Mouse (Mus musculus): ENCODE measurements at regions not wholly inside any gene's neighbourhood (a gene's known extent, or its start where the extent isn't known, plus 50 kb on each side); places are given as distances from the start of the nearest gene placed in this dataset.
"Not testable (repeated sequence)": the region's sequence is repeated elsewhere in the genome, so short reads cannot be mapped to it uniquely, and the experiment has no call there.

DNA sequence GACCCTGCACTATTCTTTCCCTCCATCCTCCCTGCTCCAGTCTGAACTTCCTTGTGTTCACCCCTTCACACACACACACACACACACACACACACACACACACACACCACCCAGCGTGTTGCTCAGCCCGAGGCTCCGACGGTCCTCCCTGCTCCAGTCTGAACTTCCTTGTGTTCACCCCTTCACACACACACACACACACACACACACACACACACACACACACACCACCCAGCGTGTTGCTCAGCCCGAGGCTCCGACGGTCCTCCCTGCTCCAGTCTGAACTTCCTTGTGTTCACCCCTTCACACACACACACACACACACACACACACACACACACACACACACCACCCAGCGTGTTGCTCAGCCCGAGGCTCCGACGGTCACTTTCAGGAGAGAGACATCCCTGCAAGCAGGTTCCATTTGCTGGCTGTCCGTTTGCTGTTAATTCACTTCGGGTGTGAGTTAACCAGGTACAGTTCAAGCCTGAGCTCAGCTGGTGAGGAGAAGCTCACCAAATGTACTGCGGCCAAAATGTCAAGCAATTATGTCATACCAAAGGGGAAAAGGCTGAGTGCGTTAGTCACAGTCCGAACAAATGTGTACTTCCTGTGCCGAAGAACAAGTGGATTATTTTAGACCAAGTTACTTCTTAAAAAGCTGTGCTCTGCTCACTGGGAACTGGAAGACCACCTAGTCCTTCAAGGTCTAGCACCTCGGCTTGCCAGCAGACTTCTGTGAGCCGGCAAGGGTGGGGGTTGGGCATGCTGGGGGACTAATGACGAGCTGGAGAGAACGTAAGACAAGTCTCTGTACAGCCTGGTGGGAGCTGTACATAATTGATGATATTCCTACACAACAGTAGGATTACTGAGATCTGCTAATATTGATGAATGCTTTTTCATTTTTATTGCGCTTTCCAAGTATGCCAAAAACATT is 52.0 kb upstream of the Wwc2 start:
- ATAC-seq; POLR2A ChIA-PET; DNase-seq (ENCODE audit: low read depth, low spot score); in situ Hi-C loops (cut with MboI; ENCODE audit: low pct_unique_long_range_greater_than_20kb); H3K27me3 ChIP-seq: not testable (repeated sequence)
- CTCF ChIA-PET = interaction anchor here (1.3 kb wide), 1 partner anchor 9 kb away, joined by 4 read pairs; no protein-coding TSS in a partner anchor

DNA sequence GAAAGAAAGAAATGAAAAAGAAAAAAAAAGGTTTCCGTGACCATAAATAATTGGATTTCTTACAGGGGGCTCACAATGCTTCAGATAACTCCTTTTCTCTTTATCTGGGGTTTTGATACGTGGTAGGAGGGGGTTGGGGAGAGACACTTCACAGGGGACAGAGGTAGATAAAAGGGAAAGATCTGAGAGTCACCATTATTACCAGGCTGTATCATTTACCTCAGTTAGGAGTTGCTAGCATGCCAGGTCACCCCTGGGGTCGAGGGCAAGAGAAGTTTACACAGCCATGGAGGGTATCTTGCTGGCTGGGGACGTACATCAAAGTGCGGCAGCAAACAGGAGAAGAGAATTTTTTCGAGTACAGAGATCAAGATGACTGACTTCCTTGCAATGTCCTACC is 51.5 kb upstream of the Dctd start:
- CTCF ChIA-PET = no interaction called here
- no peak for DNase-seq (ENCODE audit: low read depth, low spot score)
- no peak for TF ChIP-seq CTCF (IDR thresholded peaks at IDR 0.05)
- H3K27me3 ChIP-seq = peaks cover 20% of the 10 kb centered on the region
- no peak for ATAC-seq
- in situ Hi-C loops (cut with MboI; ENCODE audit: low pct_unique_long_range_greater_than_20kb) = no loop called here
- POLR2A ChIA-PET = no interaction called here

Data from Patski (cell line).